Mouse (Mus musculus) bone marrow, adult 2 months (tissue): ENCODE measurements around the gene Stt3a.

Experiments used
- CTCF ChIP-seq: fragments of 200-500 bp; IDR thresholded peaks from 2 replicates; pipeline ENCODE4 v1.5.1; 2011; ENCODE audit warnings: low read length, control low read depth; ENCODE audit not compliant: control insufficient read depth, insufficient read depth
- POLR2A ChIP-seq: fragments of 200-500 bp; IDR thresholded peaks from 2 replicates; pipeline ENCODE4 v1.6.1; 2011; ENCODE audit warnings: low read depth, mild to moderate bottlenecking, control low read depth, low read length, borderline replicate concordance; ENCODE audit not compliant: control insufficient read depth

- TF ChIP-seq POLR2A (peak; percentile 38; the same call in 1 of the 2 replicates), CTCF (no peak)
Observed at GRCm38 (mm10) chr9:36796781-36797555, 29.5 kb upstream of the Stt3a start, which contains the start of gene Ei24.
